Mouse (Mus musculus) G1E-ER4 (cell line): ENCODE measurements at regions not wholly inside any gene's neighbourhood (a gene's known extent, or its start where the extent isn't known, plus 50 kb on each side); places are given as distances from the start of the nearest gene placed in this dataset.

Source experiments
- GATA1 ChIP-seq: IDR thresholded peaks from one replicate; pipeline ENCODE4 v1.8.0; 2012; ENCODE audit warnings: low read length, inconsistent platforms

- peak; percentile 91 for TF ChIP-seq GATA1
These were observed 288.3 kb downstream of the Zfp706 start for GRCm38 (mm10) chr15:36719241-36719640.

- TF ChIP-seq GATA1: no peak
These were observed 289.7 kb downstream of the Zfp706 start for GRCm38 (mm10) chr15:36717835-36718234.

GRCm38 (mm10) chr15:36716686-36717038 lies 290.9 kb downstream of the Zfp706 start:
- TF ChIP-seq GATA1: no peak

GRCm38 (mm10) chr15:36715745-36716685 lies 291.6 kb downstream of the Zfp706 start:
- TF ChIP-seq GATA1: no peak

GRCm38 (mm10) chr15:36715159-36715558 lies 292.4 kb downstream of the Zfp706 start:
- TF ChIP-seq GATA1: no peak

GRCm38 (mm10) chr15:36709788-36710187 lies 297.8 kb downstream of the Zfp706 start:
- no peak for TF ChIP-seq GATA1

GRCm38 (mm10) chr15:36708471-36708870 lies 299.1 kb downstream of the Zfp706 start:
- no peak for TF ChIP-seq GATA1

- no peak for TF ChIP-seq GATA1
These were observed 301.6 kb downstream of the Zfp706 start for GRCm38 (mm10) chr15:36705990-36706389.

- no peak for TF ChIP-seq GATA1
These were observed 302.2 kb downstream of the Zfp706 start for GRCm38 (mm10) chr15:36705391-36705790.

GRCm38 (mm10) chr15:36701846-36702245 lies 305.7 kb downstream of the Zfp706 start:
- no peak for TF ChIP-seq GATA1

- no peak for TF ChIP-seq GATA1
These were observed 307.4 kb downstream of the Zfp706 start for GRCm38 (mm10) chr15:36700196-36700595.

GRCm38 (mm10) chr15:36695199-36696129 lies 312.1 kb downstream of the Zfp706 start:
- no peak for TF ChIP-seq GATA1

- TF ChIP-seq GATA1: no peak
These were observed 316.4 kb downstream of the Zfp706 start for GRCm38 (mm10) chr15:36691002-36691652.

- TF ChIP-seq GATA1: no peak
These were observed 317.7 kb downstream of the Zfp706 start for GRCm38 (mm10) chr15:36689881-36690280.

- TF ChIP-seq GATA1: no peak
These were observed 318.3 kb downstream of the Zfp706 start for GRCm38 (mm10) chr15:36689301-36689700.
